Mouse (Mus musculus): ENCODE results near the gene Wiz.

- no peak for TF ChIP-seq POLR2A (IDR thresholded peaks at IDR 0.05; ENCODE audit: low read depth, low read length)
- TF ChIP-seq ZC3H11A (IDR thresholded peaks at IDR 0.05; ENCODE audit: low read depth, low read length): no peak
- no peak for TF ChIP-seq MAZ (IDR thresholded peaks at IDR 0.05; ENCODE audit: low read depth, low read length)
- TF ChIP-seq CTCF (conservative IDR thresholded peaks at IDR 0.05 in 1 of 2, IDR thresholded peaks at IDR 0.05 in 1 of 2; ENCODE audit: low read depth in 2 of 2, low read length in 2 of 2): no peak
- no peak for TF ChIP-seq NELFE (IDR thresholded peaks at IDR 0.05; ENCODE audit: low read depth, low read length)
- no peak for TF ChIP-seq RCOR1 (conservative IDR thresholded peaks at IDR 0.05; ENCODE audit: low read depth, low read length)
- TF ChIP-seq MAFK (IDR thresholded peaks at IDR 0.05; ENCODE audit: insufficient replicate concordance, low read length): no peak
- no peak for TF ChIP-seq TCF12 (IDR thresholded peaks at IDR 0.05; ENCODE audit: low read depth, low read length)
- no peak for TF ChIP-seq E2F4 (IDR thresholded peaks at IDR 0.05; ENCODE audit: insufficient replicate concordance, low read depth, low read length)
- TF ChIP-seq ZMIZ1 (IDR thresholded peaks at IDR 0.05; ENCODE audit: low read depth, low read length): no peak
- no peak for TF ChIP-seq GABPA (IDR thresholded peaks at IDR 0.05; ENCODE audit: insufficient replicate concordance, low read depth, low read length)
- TF ChIP-seq ETS1 (conservative IDR thresholded peaks at IDR 0.05; ENCODE audit: low read depth, low read length): no peak
- TF ChIP-seq CHD1 (IDR thresholded peaks at IDR 0.05; ENCODE audit: low read depth, low read length): no peak
These were observed 29.3 kb downstream of the Wiz start for GRCm38 (mm10) chr17:32359928-32360327.

Data from CH12.LX (cell line).